Mouse (Mus musculus): ENCODE data around the gene Lpar3. TPM values are rescaled to one million over a fixed set of nuclear protein-coding genes. Genes with fewer than 3 reads are reported as not detected.

Gene Lpar3
- polyA plus RNA-seq, 1 experiment from 2014 or later: 0.14 TPM

DNA sequence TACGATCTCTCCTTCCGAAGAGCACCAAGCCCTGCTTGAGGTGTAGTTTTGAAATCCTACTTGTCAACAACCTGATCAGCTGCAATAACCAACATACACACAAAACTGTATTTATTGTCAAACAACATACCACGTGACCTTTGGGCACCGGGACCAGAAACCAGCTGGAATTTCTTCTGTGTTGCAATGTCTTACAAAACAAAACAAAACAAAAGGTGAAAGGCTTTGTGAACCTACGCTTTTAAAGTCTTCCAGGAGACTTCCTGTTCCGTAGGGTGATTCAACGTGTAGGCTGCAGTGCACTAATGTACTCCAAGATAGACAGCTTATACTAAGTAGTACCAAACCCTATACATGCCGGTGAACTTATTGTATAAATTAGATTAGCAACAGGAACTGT, 25.8 kb downstream of the Lpar3 start:
- no peak overlapping the region for H3K9ac ChIP-seq
- H3K27ac ChIP-seq: no peak overlapping the region
- ATAC-seq (ENCODE audit: low FRiP score): no peak
- no peak overlapping the region for H3K4me2 ChIP-seq
- no peaks in the 10 kb centered on the region for H3K4me1 ChIP-seq
- no peaks in the 10 kb centered on the region for H3K27me3 ChIP-seq
- H3K9me3 ChIP-seq: no peaks in the 10 kb centered on the region
- H3K36me3 ChIP-seq (replicated peaks): no peaks in the 10 kb centered on the region
- no peak overlapping the region for H3K4me3 ChIP-seq (replicated peaks)
- 91% methylated on average over 8 of the region's 8 CpGs for WGBS

DNA sequence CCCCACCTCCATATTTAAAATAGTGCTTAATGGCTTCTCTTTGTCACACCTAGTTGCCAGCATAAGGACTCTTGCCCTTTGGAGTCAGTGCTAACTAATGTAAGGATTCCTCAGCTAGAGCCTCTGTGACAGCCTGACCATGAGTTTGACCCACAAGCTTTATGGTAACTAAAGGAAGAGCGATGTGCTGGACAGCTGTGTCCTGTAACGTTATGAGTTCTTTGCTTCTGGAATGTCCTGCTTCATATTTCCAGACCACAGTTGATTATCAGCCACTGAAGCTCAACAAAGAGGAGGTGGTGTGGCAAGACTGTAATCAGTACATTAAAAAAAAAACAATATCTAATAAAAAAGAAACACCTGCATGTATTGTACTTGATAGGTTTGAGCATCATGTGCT, 26.2 kb downstream of the Lpar3 start:
- Histone ChIP-seq H3K27ac (no peak overlapping the region), H3K27me3 (no peaks in the 10 kb centered on the region), H3K9me3 (no peaks in the 10 kb centered on the region), H3K4me2 (no peak overlapping the region), H3K4me1 (no peaks in the 10 kb centered on the region), H3K36me3 (replicated peaks) (no peaks in the 10 kb centered on the region), H3K4me3 (replicated peaks) (no peak overlapping the region), H3K9ac (no peak overlapping the region)
- WGBS: 88% methylated on average over 2 of the region's 2 CpGs
- no peak for ATAC-seq (ENCODE audit: low FRiP score)

DNA sequence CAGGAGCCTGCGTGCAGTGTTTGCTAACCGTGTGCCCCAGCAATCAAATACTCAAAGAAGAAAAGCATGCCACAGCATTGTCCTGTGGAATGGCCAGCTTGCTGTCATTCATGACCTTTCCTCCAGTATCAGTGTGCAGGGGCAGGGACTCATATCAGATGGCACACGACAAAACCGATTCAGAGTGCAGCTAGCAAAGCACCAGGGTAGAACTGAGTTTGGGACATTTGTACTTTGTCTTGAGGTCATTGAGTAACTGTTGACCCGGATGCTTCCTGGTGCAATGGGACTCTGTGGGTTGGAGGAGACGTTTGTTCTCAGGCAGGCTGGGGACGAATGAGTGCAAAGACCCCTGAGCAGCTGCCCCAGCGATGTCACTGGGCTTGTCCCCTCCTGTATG, 29.1 kb downstream of the Lpar3 start:
- Histone ChIP-seq H3K9ac (no peak overlapping the region), H3K9me3 (no peaks in the 10 kb centered on the region), H3K27ac (no peak overlapping the region), H3K4me2 (no peak overlapping the region), H3K4me3 (replicated peaks) (no peak overlapping the region), H3K4me1 (no peaks in the 10 kb centered on the region), H3K27me3 (no peaks in the 10 kb centered on the region), H3K36me3 (replicated peaks) (no peaks in the 10 kb centered on the region)
- WGBS: 81% methylated on average over 8 of the region's 8 CpGs
- ATAC-seq (ENCODE audit: low FRiP score): no peak

- Histone ChIP-seq H3K9me3 (no peaks in the 10 kb centered on the region), H3K27ac (no peak overlapping the region), H3K36me3 (replicated peaks) (no peaks in the 10 kb centered on the region), H3K9ac (no peak overlapping the region), H3K4me2 (no peak overlapping the region), H3K4me1 (no peaks in the 10 kb centered on the region), H3K27me3 (no peaks in the 10 kb centered on the region), H3K4me3 (replicated peaks) (no peak overlapping the region)
- no peak for ATAC-seq (ENCODE audit: low FRiP score)
- 89% methylated on average over 6 of the region's 6 CpGs for WGBS
Measured at GRCm38 (mm10) chr3:146251771-146252170, 31.0 kb downstream of the Lpar3 start.

DNA sequence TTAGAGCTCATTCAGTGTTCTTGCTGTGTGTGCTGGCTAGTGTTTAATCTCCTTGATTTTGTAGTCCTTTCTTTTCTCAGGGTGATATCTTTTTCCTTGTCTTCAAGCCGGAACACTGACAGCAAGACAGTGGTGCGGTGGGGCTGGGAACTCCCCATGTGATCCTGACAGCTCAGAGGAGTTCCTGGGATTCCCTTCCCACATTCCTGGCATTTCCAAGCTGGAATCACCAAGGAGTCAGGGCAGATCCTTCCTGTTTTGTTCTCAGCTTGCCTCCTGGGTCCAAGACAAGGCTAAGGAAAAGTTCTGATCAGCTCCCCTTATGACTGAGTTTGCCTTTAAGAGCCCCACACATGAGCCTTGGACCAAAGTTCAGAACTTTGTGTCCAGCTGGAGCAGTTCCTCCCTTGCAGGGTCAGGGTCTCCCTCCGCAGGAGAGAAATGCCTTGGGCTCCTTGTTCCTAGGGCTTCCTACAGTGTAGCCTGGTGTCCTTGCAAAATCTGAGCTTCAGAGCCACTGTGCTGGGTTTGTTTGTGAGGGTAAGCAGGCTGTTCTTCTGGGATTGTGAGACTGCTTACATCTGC, 33.1 kb downstream of the Lpar3 start:
- no peak for ATAC-seq (ENCODE audit: low FRiP score)
- H3K9ac ChIP-seq: no peak overlapping the region
- H3K36me3 ChIP-seq (replicated peaks): no peaks in the 10 kb centered on the region
- WGBS: 51% methylated on average over 3 of the region's 3 CpGs
- no peak overlapping the region for H3K4me3 ChIP-seq (replicated peaks)
- no peak overlapping the region for H3K4me2 ChIP-seq
- H3K4me1 ChIP-seq: no peaks in the 10 kb centered on the region
- no peak overlapping the region for H3K27ac ChIP-seq
- H3K27me3 ChIP-seq: no peaks in the 10 kb centered on the region
- H3K9me3 ChIP-seq: no peaks in the 10 kb centered on the region

GRCm38 (mm10) chr3:146255123-146255522, 34.4 kb downstream of the Lpar3 start:
- no peak overlapping the region for H3K4me2 ChIP-seq
- H3K9ac ChIP-seq: no peak overlapping the region
- no peak overlapping the region for H3K27ac ChIP-seq
- 93% methylated on average over 5 of the region's 5 CpGs for WGBS
- H3K27me3 ChIP-seq: no peaks in the 10 kb centered on the region
- no peak overlapping the region for H3K4me3 ChIP-seq (replicated peaks)
- H3K36me3 ChIP-seq (replicated peaks): no peaks in the 10 kb centered on the region
- H3K9me3 ChIP-seq: no peaks in the 10 kb centered on the region
- no peak for ATAC-seq (ENCODE audit: low FRiP score)
- H3K4me1 ChIP-seq: no peaks in the 10 kb centered on the region

DNA sequence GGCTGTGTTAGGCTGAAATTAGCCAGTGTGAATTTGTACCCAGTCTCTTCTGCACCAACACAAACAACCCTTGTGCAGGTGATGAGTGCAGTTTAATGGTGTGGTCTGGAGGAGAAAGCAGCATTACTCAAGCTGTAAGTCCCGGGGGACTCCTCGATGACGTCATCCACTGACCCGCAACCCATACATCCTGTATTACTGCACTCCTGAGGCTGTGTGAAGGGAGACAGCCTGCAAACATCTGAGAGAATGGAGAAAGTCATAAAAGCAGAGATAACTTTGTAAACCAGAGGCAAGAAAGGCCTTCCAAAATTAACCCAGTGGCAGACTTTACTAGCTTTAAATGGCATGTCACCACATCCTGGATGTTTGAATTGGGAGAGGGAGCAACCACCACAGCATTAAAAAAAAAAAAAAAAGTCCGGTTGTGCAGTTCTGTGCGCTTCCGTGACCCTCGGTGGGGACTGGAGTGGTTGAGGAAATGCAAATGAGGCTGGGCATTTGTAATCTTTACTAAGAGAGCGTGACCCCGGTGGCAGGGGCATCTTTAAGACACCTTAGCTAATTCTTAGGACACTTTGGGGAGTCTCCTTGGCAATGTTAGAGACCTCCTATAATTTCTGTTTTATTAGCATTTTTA, 36.8 kb downstream of the Lpar3 start:
- ATAC-seq (ENCODE audit: low FRiP score): no peak
- H3K9ac ChIP-seq: no peak overlapping the region
- no peak overlapping the region for H3K4me3 ChIP-seq (replicated peaks)
- WGBS: 87% methylated on average over 10 of the region's 10 CpGs
- no peak overlapping the region for H3K4me2 ChIP-seq
- H3K27ac ChIP-seq: no peak overlapping the region
- H3K36me3 ChIP-seq (replicated peaks): no peaks in the 10 kb centered on the region
- H3K9me3 ChIP-seq: no peaks in the 10 kb centered on the region
- no peaks in the 10 kb centered on the region for H3K4me1 ChIP-seq
- no peaks in the 10 kb centered on the region for H3K27me3 ChIP-seq

- Histone ChIP-seq H3K4me2 (no peak overlapping the region), H3K27ac (no peak overlapping the region), H3K27me3 (no peaks in the 10 kb centered on the region), H3K4me3 (replicated peaks) (no peak overlapping the region), H3K9me3 (no peaks in the 10 kb centered on the region), H3K4me1 (no peaks in the 10 kb centered on the region), H3K36me3 (replicated peaks) (no peaks in the 10 kb centered on the region), H3K9ac (no peak overlapping the region)
- WGBS: 82% methylated on average over 9 of the region's 9 CpGs
- no peak for ATAC-seq (ENCODE audit: low FRiP score)
Measured at GRCm38 (mm10) chr3:146260203-146260602, 39.4 kb downstream of the Lpar3 start.

GRCm38 (mm10) chr3:146260845-146261244, 40.1 kb downstream of the Lpar3 start:
- no peaks in the 10 kb centered on the region for H3K9me3 ChIP-seq
- no peak overlapping the region for H3K4me3 ChIP-seq (replicated peaks)
- H3K27me3 ChIP-seq: no peaks in the 10 kb centered on the region
- no peaks in the 10 kb centered on the region for H3K36me3 ChIP-seq (replicated peaks)
- no peaks in the 10 kb centered on the region for H3K4me1 ChIP-seq
- H3K27ac ChIP-seq: no peak overlapping the region
- no peak for ATAC-seq (ENCODE audit: low FRiP score)
- WGBS: 87% methylated on average over 11 of the region's 11 CpGs
- H3K9ac ChIP-seq: no peak overlapping the region
- no peak overlapping the region for H3K4me2 ChIP-seq

DNA sequence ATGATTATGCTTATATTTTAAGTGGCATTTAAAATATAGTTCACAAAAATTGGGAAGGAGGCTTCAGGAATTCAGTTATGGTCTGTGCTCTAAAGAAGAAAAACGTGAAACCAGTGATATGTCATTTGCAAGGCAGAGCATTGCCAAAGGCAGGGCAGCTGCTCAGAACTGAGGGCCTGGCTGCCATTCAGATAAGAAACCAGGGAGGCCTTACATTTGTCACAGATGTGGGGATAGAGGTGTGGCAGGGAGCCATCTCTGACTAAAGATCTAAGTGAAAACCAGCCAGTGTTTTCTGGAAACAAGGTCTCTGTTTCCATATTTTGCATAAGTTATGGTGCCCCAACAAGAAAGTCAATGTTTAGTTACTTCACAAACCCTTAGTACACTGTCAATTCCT, 41.8 kb downstream of the Lpar3 start:
- no peak for ATAC-seq (ENCODE audit: low FRiP score)
- Histone ChIP-seq H3K9ac (no peak overlapping the region), H3K36me3 (replicated peaks) (no peaks in the 10 kb centered on the region), H3K4me2 (no peak overlapping the region), H3K4me1 (no peaks in the 10 kb centered on the region), H3K9me3 (no peaks in the 10 kb centered on the region), H3K27me3 (no peaks in the 10 kb centered on the region), H3K27ac (no peak overlapping the region), H3K4me3 (replicated peaks) (no peak overlapping the region)
- 81% methylated on average over 1 of the region's 1 CpGs for WGBS

GRCm38 (mm10) chr3:146264146-146264545, 43.4 kb downstream of the Lpar3 start:
- no peak overlapping the region for H3K27ac ChIP-seq
- H3K4me1 ChIP-seq: no peaks in the 10 kb centered on the region; the same call in 1 of the 2 replicates
- no peak overlapping the region for H3K9ac ChIP-seq
- no peaks in the 10 kb centered on the region for H3K9me3 ChIP-seq
- no peak overlapping the region for H3K4me2 ChIP-seq
- no peak for ATAC-seq (ENCODE audit: low FRiP score)
- no peaks in the 10 kb centered on the region for H3K36me3 ChIP-seq (replicated peaks)
- 94% methylated on average over 10 of the region's 10 CpGs for WGBS
- no peaks in the 10 kb centered on the region for H3K27me3 ChIP-seq
- H3K4me3 ChIP-seq (replicated peaks): no peak overlapping the region

DNA sequence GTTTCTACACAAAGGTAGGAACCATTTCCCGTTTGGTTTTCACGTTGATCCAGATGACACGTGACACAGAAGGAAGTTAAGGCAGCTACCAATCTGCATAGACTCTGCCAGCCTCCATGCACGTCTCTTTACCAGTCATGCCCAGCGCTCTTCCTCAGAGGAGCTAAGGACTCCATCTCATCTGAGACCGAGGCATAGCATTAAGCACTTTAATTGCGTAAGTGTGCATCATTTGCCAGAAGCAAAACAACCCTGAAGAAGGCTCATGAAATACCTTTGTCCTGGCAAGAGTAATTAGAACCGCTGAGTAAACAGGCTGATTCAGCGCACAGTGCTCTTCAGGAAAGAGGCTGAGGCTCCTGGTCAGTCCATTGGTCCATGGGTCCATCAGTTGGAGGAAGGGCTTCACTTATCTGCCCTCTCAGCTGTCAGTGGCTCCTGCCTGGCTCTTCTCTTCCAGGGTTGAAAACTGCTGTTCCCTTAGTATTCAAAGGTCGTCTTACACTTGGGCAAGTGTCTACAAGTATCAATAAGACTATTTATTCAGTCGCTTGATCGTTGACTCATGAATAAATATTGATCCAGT, 44.9 kb downstream of the Lpar3 start:
- H3K4me1 ChIP-seq: no peaks in the 10 kb centered on the region; the same call in 1 of the 2 replicates
- H3K9ac ChIP-seq: no peak overlapping the region
- no peaks in the 10 kb centered on the region for H3K36me3 ChIP-seq (replicated peaks)
- H3K27me3 ChIP-seq: no peaks in the 10 kb centered on the region
- no peak overlapping the region for H3K4me3 ChIP-seq (replicated peaks)
- no peak overlapping the region for H3K27ac ChIP-seq
- H3K4me2 ChIP-seq: no peak overlapping the region
- no peak for ATAC-seq (ENCODE audit: low FRiP score)
- no peaks in the 10 kb centered on the region for H3K9me3 ChIP-seq
- 82% methylated on average over 12 of the region's 12 CpGs for WGBS
